Mouse (Mus musculus) embryonic fibroblast, embryonic 13.5 days (primary cell): ENCODE data around the gene Hdac7.

Experiments used
- CTCF ChIP-seq: IDR thresholded peaks from 2 replicates; pipeline ENCODE4 v1.5.1; 2011; ENCODE audit warnings: mild to moderate bottlenecking, control low read depth, low read length, moderate library complexity, borderline replicate concordance; ENCODE audit not compliant: insufficient read depth
- POLR2A ChIP-seq: IDR thresholded peaks from 2 replicates; pipeline ENCODE4 v1.6.1; 2011; ENCODE audit warnings: low read depth, mild to moderate bottlenecking, control low read depth, low read length, moderate library complexity

DNA sequence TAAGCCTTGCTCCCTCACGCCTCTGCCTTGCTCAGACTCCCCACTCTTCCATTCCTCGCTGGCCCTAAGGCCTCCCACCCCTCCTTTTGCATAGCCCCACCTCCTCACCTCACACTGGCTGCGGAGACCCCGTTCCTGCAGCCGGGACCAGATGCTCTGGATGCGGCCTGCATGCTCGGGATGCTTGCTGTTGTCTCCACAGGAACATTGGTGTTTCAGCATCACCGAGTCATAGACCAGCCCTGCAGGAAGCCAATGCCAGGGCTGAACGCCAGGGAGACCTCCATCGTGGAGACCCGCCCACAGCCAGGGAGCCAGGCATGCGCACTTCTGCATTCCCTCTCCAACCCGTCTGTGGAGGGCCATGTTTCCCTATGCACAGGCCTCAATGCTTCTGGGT lies 41.7 kb downstream of the Hdac7 start:
- TF ChIP-seq CTCF (no peak), POLR2A (no peak)
